Mouse (Mus musculus): ENCODE data around the gene Aicda.

- no peak for TF ChIP-seq CTCF (IDR thresholded peaks at IDR 0.05; ENCODE audit: control insufficient read depth, insufficient read depth, low read length)
- TF ChIP-seq POLR2A (IDR thresholded peaks at IDR 0.05; ENCODE audit: borderline replicate concordance, control insufficient read depth, low read depth, low read length), result no peak
Observed at GRCm38 (mm10) chr6:122545948-122546347, 7.7 kb upstream of the Aicda start.
